Mouse (Mus musculus): ENCODE results near the gene Zfp287. TPM values are rescaled to one million over a fixed set of nuclear protein-coding genes. Genes with fewer than 3 reads are reported as not detected.

Zfp287 gene
- polyA plus RNA-seq, 1 experiment from 2014 or later: 24.7 TPM

DNA sequence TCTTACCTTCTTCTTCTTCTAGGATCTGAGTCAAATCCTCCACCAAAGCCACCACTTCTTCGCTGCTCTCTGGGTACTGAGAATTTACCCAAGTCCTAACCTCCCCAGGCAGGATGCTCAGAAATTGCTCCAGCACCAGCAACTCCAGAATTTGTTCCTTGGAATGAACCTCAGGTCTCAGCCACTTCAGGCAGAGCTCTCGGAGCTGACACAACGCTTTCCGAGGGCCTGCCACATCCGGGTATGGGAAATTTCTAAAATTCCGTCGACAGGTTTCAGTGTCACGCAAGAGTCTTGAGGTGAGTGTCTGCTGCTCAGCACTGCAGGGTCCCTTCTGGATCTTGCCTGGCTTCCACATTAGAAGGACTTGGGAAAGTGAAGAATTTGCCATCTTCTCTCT is 3.4 kb downstream of the Zfp287 start:
- no peak overlapping the region for H3K4me2 ChIP-seq (ENCODE audit: low read depth, low read length)
- no peak overlapping the region for H3K9ac ChIP-seq (replicated peaks; ENCODE audit: low read depth, low read length)
- H3K9me3 ChIP-seq (ENCODE audit: control insufficient read depth, low read length): no peaks in the 10 kb centered on the region
- peaks cover 29% of the 10 kb centered on the region; the same call in 1 of the 2 replicates for H3K36me3 ChIP-seq (ENCODE audit: control insufficient read depth, insufficient read depth, low read length)
- no peaks in the 10 kb centered on the region for H3K27me3 ChIP-seq (ENCODE audit: control insufficient read depth, insufficient read depth, low read length)
- no peak overlapping the region for H3K27ac ChIP-seq (ENCODE audit: low read depth, low read length)
- H3K4me1 ChIP-seq (ENCODE audit: control insufficient read depth, insufficient read depth, low read length): peaks cover 11% of the 10 kb centered on the region
- H3K4me3 ChIP-seq (ENCODE audit: low read depth, low read length): no peak overlapping the region
- ATAC-seq (ENCODE audit: low read depth): no peak
- WGBS: 94% methylated on average over 8 of the region's 8 CpGs

DNA sequence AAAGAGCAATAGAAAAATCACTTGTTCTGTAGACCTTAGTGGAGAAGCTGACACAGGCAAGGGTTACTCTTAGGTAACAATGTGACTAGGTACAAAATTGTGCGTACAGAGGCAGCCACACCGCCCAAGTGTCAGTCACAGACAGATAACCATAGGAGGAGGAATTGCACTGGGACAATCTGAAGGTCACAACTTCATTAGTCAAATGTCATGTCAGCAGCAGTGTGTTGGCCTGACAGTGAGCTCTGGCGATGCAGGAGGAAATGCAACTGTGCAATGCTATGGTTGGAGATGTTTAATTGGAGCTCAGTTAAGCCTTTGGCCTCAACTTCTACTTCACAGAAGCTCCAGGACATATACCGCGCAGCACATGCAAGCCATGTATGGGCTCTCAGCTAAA is 21.0 kb downstream of the Zfp287 start:
- Histone ChIP-seq H3K36me3 (ENCODE audit: control insufficient read depth, insufficient read depth, low read length) (peaks cover 31% of the 10 kb centered on the region), H3K27me3 (ENCODE audit: control insufficient read depth, insufficient read depth, low read length) (no peaks in the 10 kb centered on the region), H3K4me2 (ENCODE audit: low read depth, low read length) (no peak overlapping the region), H3K9me3 (ENCODE audit: control insufficient read depth, low read length) (no peaks in the 10 kb centered on the region), H3K4me3 (ENCODE audit: low read depth, low read length) (no peak overlapping the region), H3K4me1 (ENCODE audit: control insufficient read depth, insufficient read depth, low read length) (no peaks in the 10 kb centered on the region), H3K27ac (ENCODE audit: low read depth, low read length) (no peak overlapping the region), H3K9ac (replicated peaks; ENCODE audit: low read depth, low read length) (no peak overlapping the region)
- ATAC-seq (ENCODE audit: low read depth): no peak
- 95% methylated on average over 5 of the region's 5 CpGs for WGBS

DNA sequence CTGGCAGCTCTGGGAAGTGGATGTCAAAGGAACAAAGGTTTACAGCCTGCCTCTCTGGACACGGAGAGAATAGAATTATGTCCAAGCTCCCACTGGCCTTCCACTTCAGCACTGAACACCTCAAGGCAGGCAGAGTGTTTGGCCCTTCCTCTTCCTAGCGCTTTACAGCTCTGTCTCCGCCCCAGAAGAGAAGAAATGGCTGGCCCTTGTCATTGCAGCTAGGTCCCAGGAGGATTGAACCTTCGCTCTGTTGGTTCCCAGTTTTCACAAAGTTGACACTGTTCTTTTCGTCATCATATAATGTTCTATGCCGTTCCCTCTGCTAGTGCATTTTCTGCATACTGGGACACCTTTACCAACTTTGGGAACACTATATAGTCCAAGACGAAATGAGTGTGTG is 23.5 kb downstream of the Zfp287 start:
- H3K27ac ChIP-seq (ENCODE audit: low read depth, low read length): no peak overlapping the region
- peaks cover 13% of the 10 kb centered on the region; the same call in 1 of the 2 replicates for H3K36me3 ChIP-seq (ENCODE audit: control insufficient read depth, insufficient read depth, low read length)
- no peak overlapping the region for H3K4me2 ChIP-seq (ENCODE audit: low read depth, low read length)
- 80% methylated on average over 7 of the region's 7 CpGs for WGBS
- H3K4me3 ChIP-seq (ENCODE audit: low read depth, low read length): no peak overlapping the region
- no peak for ATAC-seq (ENCODE audit: low read depth)
- no peak overlapping the region for H3K9ac ChIP-seq (replicated peaks; ENCODE audit: low read depth, low read length)
- H3K9me3 ChIP-seq (ENCODE audit: control insufficient read depth, low read length): no peaks in the 10 kb centered on the region
- no peaks in the 10 kb centered on the region for H3K27me3 ChIP-seq (ENCODE audit: control insufficient read depth, insufficient read depth, low read length)
- H3K4me1 ChIP-seq (ENCODE audit: control insufficient read depth, insufficient read depth, low read length): no peaks in the 10 kb centered on the region

GRCm38 (mm10) chr11:62706141-62706540 is 25.6 kb downstream of the Zfp287 start:
- Histone ChIP-seq H3K9me3 (ENCODE audit: control insufficient read depth, low read length) (no peaks in the 10 kb centered on the region), H3K4me2 (ENCODE audit: low read depth, low read length) (no peak overlapping the region), H3K4me3 (ENCODE audit: low read depth, low read length) (no peak overlapping the region), H3K27me3 (ENCODE audit: control insufficient read depth, insufficient read depth, low read length) (no peaks in the 10 kb centered on the region), H3K36me3 (ENCODE audit: control insufficient read depth, insufficient read depth, low read length) (0 out of 2 replicates have a peak, but pooled peaks cover 3% of the 10 kb centered on the region), H3K4me1 (ENCODE audit: control insufficient read depth, insufficient read depth, low read length) (no peaks in the 10 kb centered on the region), H3K9ac (replicated peaks; ENCODE audit: low read depth, low read length) (no peak overlapping the region), H3K27ac (ENCODE audit: low read depth, low read length) (no peak overlapping the region)
- WGBS: 89% methylated on average over 2 of the region's 2 CpGs
- no peak for ATAC-seq (ENCODE audit: low read depth)

DNA sequence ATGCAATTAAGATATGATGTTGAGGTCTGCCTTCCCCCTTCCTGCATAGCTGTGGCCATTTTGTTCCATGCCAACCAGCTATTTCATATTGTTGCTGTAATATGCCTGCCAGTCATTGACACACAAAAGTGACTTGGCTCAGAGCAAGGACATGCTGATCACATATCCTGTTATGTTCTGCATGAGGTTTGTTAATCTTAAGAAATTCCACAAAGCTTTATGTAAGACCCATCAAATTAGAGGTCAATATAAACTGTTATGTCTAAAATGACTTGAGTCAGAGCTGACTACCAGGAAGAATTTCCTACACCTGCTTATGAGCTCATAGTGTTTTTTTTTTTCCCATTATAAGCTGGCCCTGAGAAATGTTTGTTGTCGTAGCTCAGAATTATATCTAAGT is 30.5 kb downstream of the Zfp287 start:
- WGBS: 86% methylated on average over 1 of the region's 1 CpGs
- no peak overlapping the region for H3K4me2 ChIP-seq (ENCODE audit: low read depth, low read length)

DNA sequence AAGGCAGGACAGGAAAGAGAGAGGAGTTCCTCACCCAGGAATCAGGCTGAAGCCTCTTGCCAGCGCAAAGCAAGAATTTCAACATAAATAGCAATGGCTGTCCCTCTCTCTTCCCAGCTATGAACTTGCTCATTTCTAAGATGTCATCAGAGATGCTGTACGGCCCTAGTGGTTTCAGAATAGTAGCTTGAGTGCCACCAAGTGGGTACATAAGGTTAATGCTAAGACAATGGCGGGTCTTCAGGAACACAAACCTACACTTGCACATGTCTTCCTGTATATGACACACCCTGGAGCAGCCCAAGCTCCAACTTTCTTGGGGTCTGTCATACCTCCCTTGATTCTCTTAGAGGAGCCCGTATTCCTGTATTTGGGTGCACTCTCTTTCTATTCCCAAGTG is 32.0 kb downstream of the Zfp287 start:
- WGBS: 69% methylated on average over 4 of the region's 4 CpGs

More for the DNA sequence above, 30.5 kb downstream of the Zfp287 start:
- Histone ChIP-seq H3K36me3 (ENCODE audit: control insufficient read depth, insufficient read depth, low read length) (no peaks in the 10 kb centered on the region), H3K9ac (replicated peaks; ENCODE audit: low read depth, low read length) (no peak overlapping the region), H3K4me1 (ENCODE audit: control insufficient read depth, insufficient read depth, low read length) (no peaks in the 10 kb centered on the region), H3K9me3 (ENCODE audit: control insufficient read depth, low read length) (no peaks in the 10 kb centered on the region), H3K27me3 (ENCODE audit: control insufficient read depth, insufficient read depth, low read length) (no peaks in the 10 kb centered on the region), H3K4me3 (ENCODE audit: low read depth, low read length) (no peak overlapping the region), H3K27ac (ENCODE audit: low read depth, low read length) (no peak overlapping the region)
- no peak for ATAC-seq (ENCODE audit: low read depth)

GRCm38 (mm10) chr11:62695126-62695525 is 36.6 kb downstream of the Zfp287 start:
- no peaks in the 10 kb centered on the region for H3K27me3 ChIP-seq (ENCODE audit: control insufficient read depth, insufficient read depth, low read length)
- H3K4me3 ChIP-seq (ENCODE audit: low read depth, low read length): no peak overlapping the region
- ATAC-seq (ENCODE audit: low read depth): no peak
- H3K4me2 ChIP-seq (ENCODE audit: low read depth, low read length): no peak overlapping the region
- no peak overlapping the region for H3K27ac ChIP-seq (ENCODE audit: low read depth, low read length)
- H3K36me3 ChIP-seq (ENCODE audit: control insufficient read depth, insufficient read depth, low read length): no peaks in the 10 kb centered on the region
- 95% methylated on average over 8 of the region's 8 CpGs for WGBS
- no peaks in the 10 kb centered on the region for H3K9me3 ChIP-seq (ENCODE audit: control insufficient read depth, low read length)
- no peaks in the 10 kb centered on the region for H3K4me1 ChIP-seq (ENCODE audit: control insufficient read depth, insufficient read depth, low read length)
- no peak overlapping the region for H3K9ac ChIP-seq (replicated peaks; ENCODE audit: low read depth, low read length)

More for the DNA sequence above, 32.0 kb downstream of the Zfp287 start:
- Histone ChIP-seq H3K4me3 (ENCODE audit: low read depth, low read length) (no peak overlapping the region), H3K36me3 (ENCODE audit: control insufficient read depth, insufficient read depth, low read length) (no peaks in the 10 kb centered on the region), H3K9me3 (ENCODE audit: control insufficient read depth, low read length) (no peaks in the 10 kb centered on the region), H3K27me3 (ENCODE audit: control insufficient read depth, insufficient read depth, low read length) (no peaks in the 10 kb centered on the region), H3K27ac (ENCODE audit: low read depth, low read length) (no peak overlapping the region), H3K4me1 (ENCODE audit: control insufficient read depth, insufficient read depth, low read length) (no peaks in the 10 kb centered on the region), H3K9ac (replicated peaks; ENCODE audit: low read depth, low read length) (no peak overlapping the region), H3K4me2 (ENCODE audit: low read depth, low read length) (no peak overlapping the region)
- ATAC-seq (ENCODE audit: low read depth): no peak

- no peak overlapping the region for H3K9ac ChIP-seq (replicated peaks; ENCODE audit: low read depth, low read length)
- WGBS: 21% methylated on average over 9 of the region's 11 CpGs
- no peaks in the 10 kb centered on the region for H3K4me1 ChIP-seq (ENCODE audit: control insufficient read depth, insufficient read depth, low read length)
- no peaks in the 10 kb centered on the region for H3K36me3 ChIP-seq (ENCODE audit: control insufficient read depth, insufficient read depth, low read length)
- H3K27me3 ChIP-seq (ENCODE audit: control insufficient read depth, insufficient read depth, low read length): no peaks in the 10 kb centered on the region
- H3K9me3 ChIP-seq (ENCODE audit: control insufficient read depth, low read length): no peaks in the 10 kb centered on the region
- H3K27ac ChIP-seq (ENCODE audit: low read depth, low read length): no peak overlapping the region
- ATAC-seq (ENCODE audit: low read depth): peak; percentile 77
- H3K4me2 ChIP-seq (ENCODE audit: low read depth, low read length): no peak overlapping the region
- no peak overlapping the region for H3K4me3 ChIP-seq (ENCODE audit: low read depth, low read length)
Observed at GRCm38 (mm10) chr11:62693299-62694184, 38.2 kb downstream of the Zfp287 start.

DNA sequence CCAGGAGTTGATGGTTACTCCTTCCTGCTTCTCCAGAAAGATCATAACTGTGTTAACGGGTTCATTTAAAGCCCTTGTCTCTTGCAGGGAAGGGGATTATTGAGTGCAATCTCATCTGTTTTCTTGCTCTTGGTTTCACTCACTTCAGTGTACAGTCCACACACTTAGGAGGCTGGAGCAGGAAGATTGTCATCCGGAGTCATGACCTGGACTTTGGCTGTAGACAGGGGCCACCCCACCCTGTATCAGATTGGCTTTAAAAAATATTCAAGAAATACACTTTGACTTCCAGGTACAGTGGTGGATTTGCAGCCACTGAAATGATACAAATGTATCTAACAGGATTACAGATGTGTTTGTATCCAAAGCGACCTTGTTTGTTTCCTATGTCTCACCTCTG is 40.1 kb downstream of the Zfp287 start:
- 91% methylated on average over 3 of the region's 3 CpGs for WGBS

More for the DNA sequence above, 40.1 kb downstream of the Zfp287 start:
- Histone ChIP-seq H3K27ac (ENCODE audit: low read depth, low read length) (no peak overlapping the region), H3K9ac (replicated peaks; ENCODE audit: low read depth, low read length) (no peak overlapping the region), H3K9me3 (ENCODE audit: control insufficient read depth, low read length) (no peaks in the 10 kb centered on the region), H3K27me3 (ENCODE audit: control insufficient read depth, insufficient read depth, low read length) (no peaks in the 10 kb centered on the region), H3K4me1 (ENCODE audit: control insufficient read depth, insufficient read depth, low read length) (no peaks in the 10 kb centered on the region), H3K36me3 (ENCODE audit: control insufficient read depth, insufficient read depth, low read length) (no peaks in the 10 kb centered on the region), H3K4me2 (ENCODE audit: low read depth, low read length) (no peak overlapping the region), H3K4me3 (ENCODE audit: low read depth, low read length) (no peak overlapping the region)
- ATAC-seq (ENCODE audit: low read depth): no peak
